Mouse (Mus musculus): ENCODE measurements around the gene Sh2b1. TPM values are rescaled to one million over a fixed set of nuclear protein-coding genes. Genes with fewer than 3 reads are reported as not detected.

Sh2b1 gene
- total and polyA plus RNA-seq, 2 experiments from 2014 or later, result 30.3 to 34.5 TPM

DNA sequence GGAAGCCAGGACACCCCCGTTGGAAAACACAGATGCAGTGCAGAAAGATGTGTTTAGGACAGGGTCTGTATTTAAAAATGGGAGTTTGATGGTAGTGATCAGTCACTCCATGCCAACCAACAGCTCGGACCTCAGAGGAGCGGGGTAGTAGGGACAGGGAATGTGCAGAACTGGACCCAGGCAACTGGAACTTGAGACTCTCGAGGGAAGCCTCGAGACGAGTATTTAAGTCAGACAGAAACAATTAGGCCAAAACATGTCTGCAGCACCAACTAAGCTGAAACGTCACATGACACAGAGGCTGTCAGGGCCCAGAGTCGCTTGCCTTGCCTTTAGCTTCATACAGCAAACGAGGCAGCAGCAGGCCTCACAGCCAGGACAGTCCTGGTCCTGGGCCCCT is 9.1 kb downstream of the Sh2b1 start:
- TF ChIP-seq CTCF (IDR thresholded peaks at IDR 0.05; ENCODE audit: low read depth) (no peak), EP300 (IDR thresholded peaks at IDR 0.05; ENCODE audit: low read depth) (no peak)
- H3K4me3 ChIP-seq (ENCODE audit: low read depth, low read length), result no peak overlapping the region
- no peak for DNase-seq (ENCODE audit: low spot score)
- H3K9ac ChIP-seq (replicated peaks; ENCODE audit: low read depth, low read length), result no peak overlapping the region
- no peaks in the 10 kb centered on the region for H3K9me3 ChIP-seq (replicated peaks; ENCODE audit: control insufficient read depth, low read length)
- peaks cover 23% of the 10 kb centered on the region for H3K4me1 ChIP-seq (ENCODE audit: control insufficient read depth, insufficient read depth)
- H3K27ac ChIP-seq (ENCODE audit: low read depth), result peak overlapping the region; percentile 81
- ATAC-seq (ENCODE audit: insufficient read depth, low read depth), result no peak
- H3K36me3 ChIP-seq (replicated peaks; ENCODE audit: control insufficient read depth, insufficient read depth, low read length), result peaks cover 41% of the 10 kb centered on the region
- no peaks in the 10 kb centered on the region for H3K27me3 ChIP-seq (ENCODE audit: control insufficient read depth, insufficient read depth, low read length)
- no peak overlapping the region for H3K4me2 ChIP-seq (ENCODE audit: low read depth, low read length)
- 49% methylated on average over 9 of the region's 9 CpGs for WGBS

GRCm38 (mm10) chr7:126465246-126466030 is 9.8 kb downstream of the Sh2b1 start:
- DNase-seq (ENCODE audit: low spot score) (peak; percentile 88), ATAC-seq (ENCODE audit: insufficient read depth, low read depth) (peak; percentile 80)
- Histone ChIP-seq H3K9ac (replicated peaks; ENCODE audit: low read depth, low read length) (no peak overlapping the region), H3K9me3 (replicated peaks; ENCODE audit: control insufficient read depth, low read length) (no peaks in the 10 kb centered on the region), H3K4me1 (ENCODE audit: control insufficient read depth, insufficient read depth) (peaks cover 23% of the 10 kb centered on the region), H3K27me3 (ENCODE audit: control insufficient read depth, insufficient read depth, low read length) (no peaks in the 10 kb centered on the region), H3K4me3 (ENCODE audit: low read depth, low read length) (no peak overlapping the region), H3K36me3 (replicated peaks; ENCODE audit: control insufficient read depth, insufficient read depth, low read length) (peaks cover 36% of the 10 kb centered on the region), H3K27ac (ENCODE audit: low read depth) (peak overlapping the region; percentile 81), H3K4me2 (ENCODE audit: low read depth, low read length) (no peak overlapping the region)
- TF ChIP-seq CTCF (IDR thresholded peaks at IDR 0.05; ENCODE audit: low read depth) (peak; percentile 18; the same call in 1 of the 2 replicates), EP300 (IDR thresholded peaks at IDR 0.05; ENCODE audit: low read depth) (no peak)
- 8% methylated on average over 7 of the region's 7 CpGs for WGBS

DNA sequence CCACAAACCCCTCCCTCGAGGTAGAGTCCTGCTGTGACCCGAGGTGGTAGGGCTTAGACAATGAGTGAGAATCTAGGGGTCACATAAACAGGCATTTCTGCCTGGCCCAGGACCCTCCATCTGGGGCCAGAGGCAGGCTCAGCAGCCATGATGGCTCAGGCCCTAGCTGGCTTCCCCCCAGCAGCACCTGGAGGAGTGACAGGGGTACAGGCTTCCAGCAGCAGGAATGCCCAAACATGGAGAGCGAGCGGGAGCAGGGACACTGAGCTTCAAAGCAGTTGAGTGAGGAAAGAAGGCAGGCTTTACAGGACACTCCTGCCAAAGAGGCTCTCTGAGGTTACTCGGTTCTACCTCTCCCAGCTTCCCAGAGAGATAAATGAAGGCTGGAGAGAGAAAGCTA is 10.4 kb downstream of the Sh2b1 start:
- WGBS, result 24% methylated on average over 5 of the region's 5 CpGs
- TF ChIP-seq EP300 (IDR thresholded peaks at IDR 0.05; ENCODE audit: low read depth) (no peak), CTCF (IDR thresholded peaks at IDR 0.05; ENCODE audit: low read depth) (no peak)
- Histone ChIP-seq H3K27ac (ENCODE audit: low read depth) (peak overlapping the region; percentile 81), H3K27me3 (ENCODE audit: control insufficient read depth, insufficient read depth, low read length) (no peaks in the 10 kb centered on the region), H3K9ac (replicated peaks; ENCODE audit: low read depth, low read length) (no peak overlapping the region), H3K4me3 (ENCODE audit: low read depth, low read length) (no peak overlapping the region), H3K4me2 (ENCODE audit: low read depth, low read length) (no peak overlapping the region), H3K4me1 (ENCODE audit: control insufficient read depth, insufficient read depth) (peaks cover 23% of the 10 kb centered on the region), H3K9me3 (replicated peaks; ENCODE audit: control insufficient read depth, low read length) (no peaks in the 10 kb centered on the region), H3K36me3 (replicated peaks; ENCODE audit: control insufficient read depth, insufficient read depth, low read length) (peaks cover 30% of the 10 kb centered on the region)
- peak; percentile 25; the same call in 1 of the 2 replicates for ATAC-seq (ENCODE audit: insufficient read depth, low read depth)
- peak; percentile 67 for DNase-seq (ENCODE audit: low spot score)

DNA sequence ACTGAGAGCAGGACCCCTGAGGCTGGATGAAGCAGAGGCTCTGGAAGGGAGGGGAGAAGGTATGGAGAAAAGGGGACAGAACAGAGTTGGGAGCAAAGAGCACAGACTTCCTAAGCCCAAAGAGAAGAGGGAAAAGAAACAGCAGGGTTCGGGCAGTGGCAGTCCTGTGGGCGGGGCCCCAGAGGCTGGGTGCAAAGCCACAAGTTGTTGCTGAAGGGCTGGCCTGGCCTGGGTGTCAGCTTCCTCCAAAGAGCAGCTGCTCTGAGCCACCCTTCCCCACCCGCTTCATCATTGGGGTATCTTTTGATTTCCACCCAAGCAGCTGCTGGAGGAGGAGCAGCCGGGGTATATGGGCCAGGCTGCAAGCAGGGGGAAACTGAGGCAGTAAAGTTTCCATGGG is 11.1 kb downstream of the Sh2b1 start:
- no peak overlapping the region for H3K27ac ChIP-seq (ENCODE audit: low read depth)
- no peak overlapping the region for H3K9ac ChIP-seq (replicated peaks; ENCODE audit: low read depth, low read length)
- TF ChIP-seq CTCF (IDR thresholded peaks at IDR 0.05; ENCODE audit: low read depth), result no peak
- no peak for TF ChIP-seq EP300 (IDR thresholded peaks at IDR 0.05; ENCODE audit: low read depth)
- no peaks in the 10 kb centered on the region for H3K9me3 ChIP-seq (replicated peaks; ENCODE audit: control insufficient read depth, low read length)
- H3K4me3 ChIP-seq (ENCODE audit: low read depth, low read length), result no peak overlapping the region
- no peak for ATAC-seq (ENCODE audit: insufficient read depth, low read depth)
- H3K4me1 ChIP-seq (ENCODE audit: control insufficient read depth, insufficient read depth), result peaks cover 23% of the 10 kb centered on the region
- no peak overlapping the region for H3K4me2 ChIP-seq (ENCODE audit: low read depth, low read length)
- DNase-seq (ENCODE audit: low spot score), result no peak
- peaks cover 23% of the 10 kb centered on the region for H3K36me3 ChIP-seq (replicated peaks; ENCODE audit: control insufficient read depth, insufficient read depth, low read length)
- no peaks in the 10 kb centered on the region for H3K27me3 ChIP-seq (ENCODE audit: control insufficient read depth, insufficient read depth, low read length)
- 58% methylated on average over 4 of the region's 4 CpGs for WGBS

- no peak overlapping the region for H3K4me2 ChIP-seq (ENCODE audit: low read depth, low read length)
- no peak for DNase-seq (ENCODE audit: low spot score)
- no peak overlapping the region for H3K9ac ChIP-seq (replicated peaks; ENCODE audit: low read depth, low read length)
- 72% methylated on average over 4 of the region's 4 CpGs for WGBS
- H3K27ac ChIP-seq (ENCODE audit: low read depth), result no peak overlapping the region
- H3K36me3 ChIP-seq (replicated peaks; ENCODE audit: control insufficient read depth, insufficient read depth, low read length), result peaks cover 17% of the 10 kb centered on the region
- H3K27me3 ChIP-seq (ENCODE audit: control insufficient read depth, insufficient read depth, low read length), result no peaks in the 10 kb centered on the region
- no peak overlapping the region for H3K4me3 ChIP-seq (ENCODE audit: low read depth, low read length)
- TF ChIP-seq EP300 (IDR thresholded peaks at IDR 0.05; ENCODE audit: low read depth) (no peak), CTCF (IDR thresholded peaks at IDR 0.05; ENCODE audit: low read depth) (no peak)
- no peak for ATAC-seq (ENCODE audit: insufficient read depth, low read depth)
- H3K4me1 ChIP-seq (ENCODE audit: control insufficient read depth, insufficient read depth), result peaks cover 27% of the 10 kb centered on the region
- no peaks in the 10 kb centered on the region for H3K9me3 ChIP-seq (replicated peaks; ENCODE audit: control insufficient read depth, low read length)
Measured at GRCm38 (mm10) chr7:126463547-126463946, 11.7 kb downstream of the Sh2b1 start.
